13 mouse cellular contexts compared by ENCODE assay signal in genomic region chr10:13116706-13117665, GRCm38 (mm10). TPM values are rescaled to one million over a fixed set of nuclear protein-coding genes. Genes with fewer than 3 reads are reported as not detected.
DNase-seq lines count a peak whose midpoint lies in the region; ATAC-seq and TF ChIP-seq lines count a peak whose summit lies in the region.
"Had no signal": no experiment of that assay in that cellular context is flagged by ENCODE, and none has a peak within 500 bp of the region (broad histone marks: within the 10 kb centered on the region; RNA-seq: fewer than 3 reads in every experiment).

No protein-coding gene starts in this region.

- intact Hi-C loops in left cerebral cortex, postnatal 14 days (cut with DNase I) = no loop called here

- ATAC-seq in hindbrain, postnatal 0 days = no peak
- peak; percentile 83 for ATAC-seq in hindbrain, embryonic 11.5 days (ENCODE audit: low FRiP score)
- ATAC-seq in midbrain, embryonic 16.5 days = peak; percentile 41; the same call in 1 of the 2 replicates
- ATAC-seq: CD4-positive, CD25-positive, alpha-beta regulatory T cell, adult 4 months had no signal

- no peak for TF ChIP-seq CTCF in hindbrain, postnatal 0 days (IDR thresholded peaks at IDR 0.05; ENCODE audit: low read depth)

- peaks cover 10% of the 10 kb centered on the region; the same call in 1 of the 2 replicates for H3K36me3 ChIP-seq in hindbrain, embryonic 10.5 days
- no peaks in the 10 kb centered on the region for H3K36me3 ChIP-seq in hindbrain, postnatal 0 days (ENCODE audit: insufficient read depth, low read length)
- H3K36me3 ChIP-seq in hindbrain, embryonic 11.5 days (ENCODE audit: control insufficient read depth, insufficient read depth, low read length) = no peaks in the 10 kb centered on the region
- H3K36me3 ChIP-seq in midbrain, embryonic 16.5 days (ENCODE audit: control insufficient read depth, insufficient read depth, low read length) = no peaks in the 10 kb centered on the region

- H3K27ac ChIP-seq in hindbrain, embryonic 10.5 days = peak overlapping the region; percentile 84
- no peak overlapping the region for H3K27ac ChIP-seq in hindbrain, postnatal 0 days
- peak overlapping the region; percentile 37 for H3K27ac ChIP-seq in hindbrain, embryonic 11.5 days (ENCODE audit: low read depth, low read length)
- H3K27ac ChIP-seq in midbrain, embryonic 16.5 days (ENCODE audit: low read length) = no peak overlapping the region

- 26% methylated on average over 9 of the region's 9 CpGs for WGBS in hindbrain, embryonic 10.5 days
- 34% methylated on average over 9 of the region's 9 CpGs for WGBS in hindbrain, postnatal 0 days
- WGBS in hindbrain, embryonic 11.5 days = 28% methylated on average over 9 of the region's 9 CpGs
- 23% methylated on average over 9 of the region's 9 CpGs for WGBS in midbrain, embryonic 16.5 days

- H3K4me2 ChIP-seq in hindbrain, postnatal 0 days (ENCODE audit: low read depth, low read length) = no peak overlapping the region
- H3K4me2 ChIP-seq in hindbrain, embryonic 11.5 days (replicated peaks; ENCODE audit: low read depth, low read length) = no peak overlapping the region
- H3K4me2 ChIP-seq in midbrain, embryonic 16.5 days (ENCODE audit: low read length) = no peak overlapping the region

- H3K9ac ChIP-seq in hindbrain, postnatal 0 days (replicated peaks; ENCODE audit: low read length) = no peak overlapping the region
- H3K9ac ChIP-seq in hindbrain, embryonic 11.5 days (ENCODE audit: low read depth, low read length) = no peak overlapping the region
- H3K9ac ChIP-seq in midbrain, embryonic 16.5 days (ENCODE audit: low read depth, low read length) = no peak overlapping the region

- H3K4me3 ChIP-seq in hindbrain, embryonic 10.5 days = no peak overlapping the region
- H3K4me3 ChIP-seq in hindbrain, postnatal 0 days (ENCODE audit: low read length) = no peak overlapping the region
- no peak overlapping the region for H3K4me3 ChIP-seq in hindbrain, embryonic 11.5 days (ENCODE audit: low read depth, low read length)
- no peak overlapping the region for H3K4me3 ChIP-seq in midbrain, embryonic 16.5 days (ENCODE audit: low read depth, low read length)

- no peaks in the 10 kb centered on the region for H3K27me3 ChIP-seq in hindbrain, embryonic 10.5 days (ENCODE audit: insufficient read depth, poor library complexity, severe bottlenecking)
- no peaks in the 10 kb centered on the region for H3K27me3 ChIP-seq in hindbrain, postnatal 0 days (ENCODE audit: insufficient read depth, low read length)
- no peaks in the 10 kb centered on the region for H3K27me3 ChIP-seq in hindbrain, embryonic 11.5 days (ENCODE audit: control insufficient read depth, insufficient read depth, low read length)
- H3K27me3 ChIP-seq in midbrain, embryonic 16.5 days (ENCODE audit: control insufficient read depth, insufficient read depth, low read depth, low read length) = no peaks in the 10 kb centered on the region

- peaks cover 94% of the 10 kb centered on the region for H3K4me1 ChIP-seq in hindbrain, embryonic 10.5 days (replicated peaks)
- H3K4me1 ChIP-seq in hindbrain, postnatal 0 days (ENCODE audit: insufficient read depth, low read length) = 0 out of 2 replicates have a peak, but pooled peaks cover 4% of the 10 kb centered on the region
- H3K4me1 ChIP-seq in hindbrain, embryonic 11.5 days (replicated peaks; ENCODE audit: control insufficient read depth, insufficient read depth, low read length) = peaks cover 16% of the 10 kb centered on the region; the same call in 1 of the 2 replicates
- H3K4me1 ChIP-seq in midbrain, embryonic 16.5 days (ENCODE audit: control insufficient read depth, insufficient read depth, low read length) = peaks cover 7% of the 10 kb centered on the region; the same call in 1 of the 2 replicates

- DNase-seq in hindbrain, embryonic 10.5 days (ENCODE audit: low spot score) = peak; percentile 75
- no peak for DNase-seq in hindbrain, postnatal 0 days (ENCODE audit: low spot score)
- DNase-seq in embryo, embryonic 9.5 days (ENCODE audit: extremely low spot score) = peak; percentile 68
- peak; percentile 67 for DNase-seq in hindbrain, embryonic 11.5 days (ENCODE audit: low spot score)
- no peak for DNase-seq in cerebellum, adult 8-10 months
- DNase-seq in left cerebral cortex, postnatal 14 days (ENCODE audit: low spot score in 2 of 2) = no peak
- DNase-seq in right cerebral cortex, postnatal 10 days (ENCODE audit: low spot score in 2 of 2) = no peak
- DNase-seq: adrenal gland, postnatal 25 days; kidney, postnatal 14 days; lung, adult 2 months; right cerebral cortex, postnatal 25 days had no signal

- no peaks in the 10 kb centered on the region for H3K9me3 ChIP-seq in hindbrain, embryonic 10.5 days
- no peaks in the 10 kb centered on the region for H3K9me3 ChIP-seq in hindbrain, postnatal 0 days (ENCODE audit: low read length)
- H3K9me3 ChIP-seq in hindbrain, embryonic 11.5 days (ENCODE audit: control insufficient read depth, low read length) = no peaks in the 10 kb centered on the region
- no peaks in the 10 kb centered on the region for H3K9me3 ChIP-seq in midbrain, embryonic 16.5 days (replicated peaks; ENCODE audit: control insufficient read depth, low read length, poor library complexity, severe bottlenecking)

RNA-seq across cellular contexts. Expression of gene Plagl1, which starts 56.7 kb away (rescaled TPM):
- polyA plus RNA-seq in hindbrain, embryonic 10.5 days (2016; fragmentation: Nextera tagmentation; extraction: Ambion mirVana) = 56.1 and 59.4 TPM in 2 replicates
- 88.2 and 112 TPM in 2 replicates for total RNA-seq in hindbrain, postnatal 0 days (2014; rRNA removed)
- polyA plus RNA-seq in hindbrain, postnatal 0 days (2015; fragmentation: Nextera tagmentation; extraction: Ambion mirVana) = 16.6 and 19.8 TPM in 2 replicates
- polyA plus RNA-seq in hindbrain, embryonic 11.5 days (2014; fragmentation: Nextera tagmentation; extraction: Ambion mirVana) = 94.8 and 98.9 TPM in 2 replicates
- 26.3 and 31.0 TPM in 2 replicates for polyA plus RNA-seq in midbrain, embryonic 16.5 days (2015; fragmentation: Nextera tagmentation; extraction: Ambion mirVana)
- 10 to 100 TPM; 14.6 to 25.2 TPM for total RNA-seq in left cerebral cortex, postnatal 14 days (2021)

Comparison
In these comparisons a context has a peak if more than half of its experiments do, and no peak if none do; other contexts are left out.
1. DNase-seq: peak in hindbrain, embryonic 10.5 days (single experiment), embryo, embryonic 9.5 days (single experiment) and hindbrain, embryonic 11.5 days (single experiment); none in hindbrain, postnatal 0 days (single experiment), cerebellum, adult 8-10 months (single experiment), left cerebral cortex, postnatal 14 days (0 of 2) and right cerebral cortex, postnatal 10 days (0 of 2).
2. H3K27ac ChIP-seq: peak in hindbrain, embryonic 10.5 days (single experiment) and hindbrain, embryonic 11.5 days (single experiment); none in hindbrain, postnatal 0 days (single experiment) and midbrain, embryonic 16.5 days (single experiment).